Mouse (Mus musculus): Measurements from ENCODE around the gene Slc7a7.

Slc7a7 gene

DNA sequence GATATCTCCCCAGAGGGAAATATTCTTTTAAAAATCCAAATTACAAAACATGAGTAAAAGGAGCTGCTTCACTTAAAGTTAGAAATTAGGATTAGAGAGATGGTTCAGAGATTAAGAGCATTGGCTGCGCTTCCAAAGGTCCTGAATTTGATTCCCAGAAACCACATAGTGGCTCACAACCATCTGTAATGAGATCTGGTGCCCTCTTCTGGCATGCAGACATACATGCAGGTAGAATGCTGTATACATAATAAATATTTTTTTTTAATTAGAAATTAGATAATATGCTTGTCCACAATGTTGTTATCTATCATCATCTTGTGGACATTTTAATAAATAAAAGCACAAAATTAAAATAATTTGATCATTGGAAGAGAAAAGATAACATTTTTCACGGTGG is 89.0 kb downstream of the Slc7a7 start:
- DNase-seq (ENCODE audit: low spot score in 2 of 2) = no peak

DNA sequence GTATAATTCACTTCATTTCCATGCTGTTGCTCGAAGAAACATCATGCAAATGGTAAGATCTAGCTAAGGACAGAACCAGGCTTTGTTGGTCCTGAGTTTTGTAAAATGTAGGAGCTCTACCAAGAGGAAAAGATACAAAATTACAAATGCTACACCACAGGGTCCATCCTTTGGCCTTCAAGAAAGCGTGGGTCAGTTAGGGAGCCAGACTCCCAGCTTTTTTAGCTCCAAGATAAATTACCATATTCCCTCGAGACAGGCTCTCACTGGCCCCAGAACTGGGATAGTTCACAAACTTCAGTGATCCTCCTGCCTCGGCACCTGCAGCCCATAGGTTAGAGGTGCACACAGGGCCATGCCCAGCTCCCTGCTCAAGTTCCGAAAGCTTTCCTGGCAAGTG is 93.1 kb downstream of the Slc7a7 start:
- no peak for DNase-seq (ENCODE audit: low spot score in 2 of 2)

DNA sequence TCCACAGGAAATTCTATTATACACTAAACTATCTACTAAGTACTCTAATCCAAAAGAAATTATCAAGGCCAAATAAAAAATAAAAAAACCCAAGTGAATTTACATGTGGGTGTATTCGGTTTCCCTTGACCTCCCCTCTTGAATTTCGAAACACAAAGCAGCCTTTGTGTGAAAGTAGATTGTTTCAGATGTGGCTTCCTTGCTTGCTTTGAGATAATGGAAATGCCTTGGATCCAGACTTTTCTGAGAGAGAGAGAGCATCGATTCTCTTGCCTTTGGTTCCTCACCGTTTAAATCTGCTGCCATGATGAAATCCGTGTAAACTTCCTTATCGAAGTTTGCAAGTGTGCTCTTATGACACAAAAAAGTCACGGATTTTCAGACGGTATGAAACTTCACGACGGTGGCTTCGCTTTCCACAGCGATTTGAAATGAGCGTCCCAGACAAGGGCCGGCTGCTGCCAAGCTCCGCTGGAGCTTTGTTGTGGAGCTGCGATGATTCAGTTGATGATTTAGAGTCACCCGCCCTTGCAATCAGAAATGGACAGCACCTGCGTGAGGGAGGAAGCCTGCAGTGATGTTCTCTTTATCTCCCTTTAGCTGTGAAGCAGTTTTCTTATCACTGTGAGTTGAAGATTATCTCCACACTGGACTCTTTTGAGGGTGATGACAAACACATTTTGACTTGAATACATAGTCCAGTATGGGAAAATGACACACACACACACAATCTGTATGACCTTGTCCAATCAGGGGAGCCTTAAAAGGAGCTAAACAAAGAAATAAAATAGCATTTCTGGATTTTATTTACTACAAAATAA is 95.8 kb downstream of the Slc7a7 start:
- no peak for DNase-seq (ENCODE audit: low spot score in 2 of 2)
